Mouse (Mus musculus) spleen, postnatal 36 days (tissue): ENCODE measurements at regions not wholly inside any gene's neighbourhood (a gene's known extent, or its start where the extent isn't known, plus 50 kb on each side); places are given as distances from the start of the nearest gene placed in this dataset.

Source experiments
- DNase-seq, 2 experiments: peaks; one replicate each; pipeline ENCODE4 v3.0.0; 2022; ENCODE audit warnings: low spot score in 2 of 2, mixed read lengths in 1 of 2

GRCm38 (mm10) chr6:99782996-99783395 is 56.8 kb upstream of the Prok2 start:
- DNase-seq = no peak
